Mouse (Mus musculus) heart, adult 9 months (tissue): ENCODE data around the gene Dusp18.
"Not testable (repeated sequence)": the region's sequence is repeated elsewhere in the genome, so short reads cannot be mapped to it uniquely, and the experiment has no call there.

ENCODE experiments used
- DNase-seq, 2 experiments: peaks; one replicate each; pipeline ENCODE4 v3.0.0; 2022; ENCODE audit warnings: low spot score in 2 of 2

Gene Dusp18

DNA sequence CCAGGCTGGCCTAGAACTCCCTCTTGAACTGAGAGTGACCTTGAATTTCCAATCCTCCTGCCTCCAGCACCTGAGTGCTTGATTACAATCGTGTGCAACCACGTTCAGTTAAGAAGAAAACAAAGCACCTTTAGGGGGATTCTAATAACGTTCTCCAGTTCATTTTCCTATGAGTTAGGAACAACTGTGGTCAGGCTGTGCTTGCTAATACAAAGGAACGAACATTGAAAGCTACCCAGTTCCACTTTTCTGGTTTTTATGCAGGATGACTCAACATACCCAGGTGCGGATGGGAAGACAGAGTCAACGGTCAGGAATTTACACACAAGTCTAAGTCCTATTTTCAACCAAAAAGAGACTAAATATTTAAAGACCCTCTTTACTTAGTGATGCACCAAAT is 1.1 kb upstream of the Dusp18 start:
- DNase-seq: no peak

DNA sequence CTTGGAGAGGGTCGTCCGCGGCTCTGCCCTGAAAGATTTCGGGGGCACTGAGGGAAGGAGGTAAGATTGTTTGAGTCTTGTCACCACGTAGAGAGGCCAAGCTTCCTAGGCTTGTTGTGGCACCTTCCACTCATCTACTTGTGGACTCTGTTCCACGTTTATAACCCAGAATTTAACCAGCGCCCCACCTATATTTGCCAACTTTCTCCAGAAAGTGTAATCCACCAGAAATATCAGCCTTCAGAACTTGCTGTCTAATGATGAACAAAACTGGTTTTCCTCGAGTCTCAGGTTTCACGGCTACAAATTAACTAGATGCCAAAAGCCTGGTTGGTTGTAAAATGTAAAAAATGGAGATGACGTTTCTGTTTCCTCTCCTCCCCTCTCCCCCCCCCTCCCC is 418 bp downstream of the Dusp18 start:
- no peak for DNase-seq

DNA sequence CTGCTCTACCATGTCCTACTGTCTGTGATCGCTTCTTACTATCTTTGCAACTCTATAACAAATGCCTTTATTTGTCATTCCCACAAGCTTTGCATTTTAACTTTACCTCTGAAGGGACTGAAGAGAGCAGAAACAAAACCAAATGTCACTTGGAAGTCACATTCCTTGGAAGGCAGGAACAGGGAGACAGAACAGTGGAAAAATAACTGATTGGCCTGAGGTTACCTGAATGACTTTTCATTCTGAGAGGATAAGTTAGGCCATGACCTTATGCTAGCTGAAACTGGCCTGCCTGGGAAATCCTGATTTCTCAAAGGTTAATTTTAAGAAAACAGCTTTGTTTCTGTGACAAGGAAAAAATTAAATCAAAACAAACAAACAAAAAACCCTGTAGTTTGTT is 893 bp downstream of the Dusp18 start:
- DNase-seq: peak in 1 of 2 experiments; percentile 16

DNA sequence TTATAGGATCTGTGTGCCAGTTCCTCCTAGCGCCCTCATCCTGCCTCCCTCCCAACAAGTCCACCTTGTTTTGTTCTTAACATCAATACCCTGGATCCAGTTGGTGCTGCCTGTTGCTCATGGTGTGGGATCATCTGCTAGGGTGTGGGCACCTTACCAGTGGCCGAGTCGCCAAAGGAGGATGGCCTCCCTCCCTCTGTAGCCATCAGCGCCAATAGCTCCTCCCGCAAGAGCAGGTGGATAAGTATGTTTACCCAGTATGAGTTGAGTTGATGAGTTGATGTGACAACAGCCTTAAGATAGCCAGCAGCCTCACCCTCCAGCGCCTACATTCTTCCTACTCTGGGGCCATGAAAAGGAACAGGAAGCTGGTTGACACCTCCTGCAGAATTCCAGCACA is 5.3 kb downstream of the Dusp18 start:
- no peak for DNase-seq

DNA sequence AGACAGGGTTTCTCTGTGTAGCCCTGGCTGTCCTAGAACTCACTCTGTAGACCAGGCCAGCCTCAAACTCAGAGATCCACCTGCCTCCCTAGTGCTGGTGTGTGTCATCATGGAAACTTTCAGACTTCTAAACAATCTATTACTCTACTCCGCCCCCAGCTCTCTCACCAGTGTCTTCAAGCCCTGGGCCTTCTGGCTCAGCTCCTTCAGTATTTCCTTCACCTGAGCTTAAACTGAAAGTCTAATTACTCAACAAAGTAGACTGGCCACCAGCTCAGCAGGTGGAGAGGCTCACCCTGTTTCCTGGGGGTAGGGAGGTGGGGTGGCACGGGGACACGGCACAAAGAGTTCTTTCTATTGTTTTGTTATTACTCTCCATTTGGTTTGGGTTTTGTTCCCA is 7.5 kb downstream of the Dusp18 start:
- no peak for DNase-seq

DNA sequence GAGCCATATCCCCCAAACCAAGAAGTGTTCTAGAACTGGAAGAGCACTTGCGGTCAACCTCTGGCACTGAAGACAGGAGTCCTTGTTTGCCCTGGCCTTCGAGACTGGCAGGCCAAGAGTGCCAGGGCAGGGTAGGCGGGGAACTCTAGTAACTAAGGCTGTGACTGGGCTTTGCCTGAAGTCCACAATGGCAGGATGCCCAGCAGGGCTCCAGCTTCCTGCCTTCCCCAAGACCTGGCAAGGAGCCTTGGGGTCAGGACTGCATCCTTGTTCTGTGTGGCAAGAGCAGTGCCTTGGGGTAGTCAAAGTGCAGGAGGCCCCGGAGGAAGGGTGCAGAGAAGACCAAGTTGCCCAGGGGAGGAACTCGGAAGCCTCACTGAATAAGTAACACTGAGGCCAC is 8.0 kb downstream of the Dusp18 start:
- peak; percentile 63 to 75 for DNase-seq

DNA sequence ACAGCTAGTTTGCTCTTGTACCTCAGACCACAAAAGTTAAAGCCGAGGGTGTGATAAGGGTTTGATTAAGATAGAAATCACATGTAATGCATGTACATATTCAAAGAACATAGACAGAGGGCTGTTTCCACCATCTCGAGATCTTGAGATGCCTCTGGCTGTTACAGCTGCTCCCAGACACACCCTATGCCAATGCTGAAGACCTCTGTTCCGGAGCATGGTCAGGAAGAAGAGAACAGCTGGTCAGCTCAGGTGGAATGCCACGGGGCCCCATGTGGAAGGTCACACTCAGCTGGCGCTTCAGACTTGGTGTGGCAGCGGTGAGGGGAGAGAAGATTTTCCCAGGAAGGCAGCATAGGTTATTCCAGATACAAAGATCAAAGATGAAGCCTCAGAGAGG is 9.6 kb downstream of the Dusp18 start:
- no peak for DNase-seq

DNA sequence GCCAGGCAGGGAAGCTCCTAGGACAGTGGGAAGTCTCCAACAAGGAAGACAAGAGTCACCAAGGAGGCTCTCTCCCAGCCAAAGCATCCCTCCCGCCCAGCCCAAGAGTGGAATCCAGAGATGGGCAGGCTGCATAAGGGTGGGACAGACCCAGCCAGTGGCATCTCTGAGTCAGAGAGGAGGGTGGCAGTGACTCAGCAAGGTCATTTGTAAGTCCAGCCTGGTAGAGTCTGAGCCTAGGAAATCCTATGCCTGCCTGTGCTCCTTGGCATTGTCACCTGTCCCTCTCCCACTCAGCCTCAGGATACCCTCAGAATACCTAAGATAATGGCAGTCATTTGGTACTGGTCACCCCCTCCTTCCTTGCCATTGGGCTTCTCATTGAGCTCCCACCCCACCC is 10.4 kb downstream of the Dusp18 start:
- no peak for DNase-seq

DNA sequence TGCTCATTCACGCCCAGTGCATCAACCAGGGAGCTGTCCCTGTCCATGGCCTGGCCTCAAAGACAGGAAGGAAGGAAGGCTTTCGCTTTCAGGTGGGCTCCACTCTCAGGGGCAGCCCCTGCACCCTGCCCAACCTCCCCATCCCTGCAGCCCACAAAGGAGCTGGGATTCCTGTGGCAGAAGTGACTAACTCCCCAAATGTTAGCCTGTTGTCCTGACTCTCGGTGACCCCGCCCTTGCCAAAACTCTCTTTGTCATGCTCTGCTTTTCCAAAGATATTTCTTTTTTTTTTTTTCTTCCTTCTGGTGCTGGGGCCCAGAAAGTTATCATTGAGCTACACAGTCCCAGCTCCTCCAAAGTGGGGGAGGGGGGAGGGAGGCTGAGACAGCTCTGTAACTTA is 14.2 kb downstream of the Dusp18 start:
- DNase-seq: no peak

DNA sequence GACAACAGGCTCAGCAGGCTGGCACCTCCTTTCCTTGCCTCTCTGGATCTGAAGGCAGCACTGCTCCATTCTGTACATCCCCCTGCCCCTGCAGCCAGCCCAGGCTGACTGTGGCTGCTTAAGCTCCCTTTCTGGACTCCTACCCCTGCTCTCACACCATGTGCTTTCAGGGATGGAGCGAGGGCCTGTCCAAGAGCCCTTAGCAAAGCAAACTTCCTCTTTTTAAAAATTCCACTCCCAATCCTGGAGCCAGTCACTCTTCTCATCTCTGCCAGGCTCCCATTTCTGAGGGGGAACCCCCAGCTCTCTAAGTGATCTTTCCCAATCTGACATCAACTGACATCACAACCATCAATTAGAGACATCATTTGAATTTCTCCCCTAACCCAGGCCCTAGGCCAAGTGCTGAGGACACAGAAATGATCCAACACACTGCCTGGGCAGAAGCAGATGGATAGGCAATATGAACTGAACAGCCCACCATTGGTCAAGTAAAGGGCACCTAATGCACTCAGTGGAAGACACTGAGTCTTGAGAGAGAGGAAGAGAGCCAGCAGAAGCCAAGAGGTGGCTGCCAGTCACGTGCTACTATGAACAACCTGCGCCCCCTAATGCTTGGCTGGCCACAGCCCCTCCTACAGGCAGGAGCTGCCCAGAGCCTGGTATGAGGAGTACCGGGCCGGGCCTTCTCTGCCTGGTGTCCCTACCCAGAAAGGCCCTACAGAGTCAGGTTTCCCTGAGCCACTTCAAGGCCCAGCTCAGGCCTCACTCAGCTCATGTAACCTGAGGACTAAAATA is 15.7 kb downstream of the Dusp18 start:
- DNase-seq: no peak

DNA sequence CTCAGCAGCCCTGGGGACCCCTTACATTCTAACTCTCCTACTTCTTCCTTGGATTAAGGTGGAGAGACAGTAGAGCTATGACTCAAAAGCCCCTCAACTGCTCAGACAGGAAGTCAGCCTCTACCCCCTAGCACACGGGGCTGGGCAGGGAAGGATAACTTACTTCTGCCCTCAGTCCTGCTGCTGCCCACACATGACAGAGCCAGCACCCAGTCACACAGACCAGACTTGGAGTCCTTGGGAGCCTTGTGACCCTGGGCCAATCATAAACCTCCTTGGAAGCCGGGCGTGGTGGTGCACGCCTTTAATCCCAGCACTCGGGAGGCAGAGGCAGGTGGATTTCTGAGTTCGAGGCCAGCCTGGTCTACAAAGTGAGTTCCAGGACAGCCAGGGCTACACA is 16.4 kb downstream of the Dusp18 start:
- not testable (repeated sequence) for DNase-seq

DNA sequence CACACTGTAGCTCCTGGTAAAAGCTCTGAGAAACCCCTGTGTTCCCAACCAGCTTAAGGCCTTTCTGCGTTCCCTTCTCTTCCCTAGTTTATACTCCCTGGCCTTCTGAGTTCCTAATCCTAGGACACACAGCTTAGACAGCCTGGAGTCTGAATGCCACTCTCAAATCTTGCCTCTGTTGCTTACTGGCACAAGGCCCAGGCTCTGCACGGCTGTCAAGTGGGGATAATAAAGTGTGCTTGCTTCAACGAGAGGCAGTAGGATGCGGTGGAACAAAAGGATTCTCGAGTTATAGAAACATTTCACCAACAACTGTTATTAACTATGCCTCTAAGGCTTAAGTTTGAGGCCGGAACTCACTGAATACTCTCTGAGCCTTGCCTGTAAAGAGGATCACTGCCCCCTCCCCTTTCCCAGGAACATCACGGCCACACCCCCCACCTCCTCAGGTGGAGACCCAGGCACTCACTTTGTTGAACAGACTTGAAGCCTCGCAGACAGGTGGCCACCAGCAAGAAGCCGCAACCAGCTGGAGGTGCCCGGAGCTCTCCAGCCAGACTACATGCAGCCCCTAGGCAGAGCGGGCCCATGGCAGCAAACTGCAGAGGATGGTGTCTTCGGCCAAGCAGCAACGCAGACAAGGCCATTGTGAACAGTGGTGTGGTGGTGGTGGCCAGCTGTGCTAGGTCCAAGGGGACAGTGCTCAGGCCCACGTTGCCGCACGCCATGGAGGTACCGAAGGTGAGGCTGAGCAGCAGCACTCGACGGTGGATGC is 17.2 kb downstream of the Dusp18 start:
- peak in 1 of 2 experiments; percentile 24 for DNase-seq

DNA sequence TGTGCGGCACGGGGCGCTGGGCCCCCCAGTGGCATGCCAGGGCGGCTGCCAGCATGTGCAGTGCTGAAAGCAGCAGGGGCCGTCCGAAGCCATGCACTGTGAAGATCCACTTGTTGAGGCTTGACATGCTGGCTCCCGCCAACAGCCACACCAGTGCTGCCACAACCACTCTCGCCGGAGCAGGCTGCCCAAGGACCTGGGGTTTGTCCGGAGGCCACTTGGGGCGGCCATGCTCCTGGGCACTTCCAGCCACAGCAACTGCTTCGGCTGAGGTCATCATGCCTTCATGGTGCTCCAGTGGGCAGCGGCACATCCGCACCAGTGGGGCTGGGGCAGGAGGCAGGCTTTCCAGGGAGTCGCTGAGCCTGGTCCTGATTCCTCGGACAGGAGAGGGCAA is 17.8 kb downstream of the Dusp18 start:
- peak; percentile 31 to 43 for DNase-seq

DNA sequence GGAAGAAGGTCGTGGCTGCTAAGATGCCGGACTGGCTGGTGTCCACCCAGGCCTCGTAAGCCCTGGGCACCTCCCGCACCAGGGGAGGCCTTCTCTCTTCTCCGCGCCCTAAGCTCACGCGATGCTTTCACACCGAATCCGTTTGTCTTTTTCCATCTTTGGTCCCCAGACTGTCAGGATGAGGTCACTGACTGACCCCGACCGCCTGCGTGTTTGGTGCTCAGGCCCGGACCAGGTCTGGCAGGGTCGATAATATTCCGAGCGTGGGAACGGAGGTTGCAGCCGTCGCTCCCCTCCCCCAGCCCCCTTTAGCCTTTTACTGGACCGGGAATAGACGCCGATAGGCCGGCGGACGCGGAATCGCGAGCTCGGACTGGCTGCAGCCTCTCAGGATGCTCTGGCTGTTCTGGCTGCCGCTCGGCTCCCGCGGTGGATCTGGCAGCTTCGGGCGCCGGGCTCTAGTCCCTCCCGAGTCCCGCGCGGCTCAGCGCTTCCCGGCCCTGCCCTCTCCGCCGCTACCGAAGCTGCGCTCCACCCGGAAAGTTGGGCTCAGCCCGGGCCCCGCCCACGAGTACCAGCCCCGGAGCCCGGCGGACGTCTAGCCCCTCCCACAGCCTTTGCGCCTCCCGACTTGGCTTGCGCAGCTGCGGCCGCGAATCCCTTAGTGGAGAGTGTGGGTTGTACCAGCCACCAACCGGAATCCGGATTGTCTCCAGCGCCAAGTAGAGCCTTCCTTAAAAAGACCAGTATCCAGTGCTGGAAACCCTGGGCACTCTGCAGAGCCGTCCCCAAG is 18.5 kb downstream of the Dusp18 start:
- peak; percentile 93 to 95 for DNase-seq

DNA sequence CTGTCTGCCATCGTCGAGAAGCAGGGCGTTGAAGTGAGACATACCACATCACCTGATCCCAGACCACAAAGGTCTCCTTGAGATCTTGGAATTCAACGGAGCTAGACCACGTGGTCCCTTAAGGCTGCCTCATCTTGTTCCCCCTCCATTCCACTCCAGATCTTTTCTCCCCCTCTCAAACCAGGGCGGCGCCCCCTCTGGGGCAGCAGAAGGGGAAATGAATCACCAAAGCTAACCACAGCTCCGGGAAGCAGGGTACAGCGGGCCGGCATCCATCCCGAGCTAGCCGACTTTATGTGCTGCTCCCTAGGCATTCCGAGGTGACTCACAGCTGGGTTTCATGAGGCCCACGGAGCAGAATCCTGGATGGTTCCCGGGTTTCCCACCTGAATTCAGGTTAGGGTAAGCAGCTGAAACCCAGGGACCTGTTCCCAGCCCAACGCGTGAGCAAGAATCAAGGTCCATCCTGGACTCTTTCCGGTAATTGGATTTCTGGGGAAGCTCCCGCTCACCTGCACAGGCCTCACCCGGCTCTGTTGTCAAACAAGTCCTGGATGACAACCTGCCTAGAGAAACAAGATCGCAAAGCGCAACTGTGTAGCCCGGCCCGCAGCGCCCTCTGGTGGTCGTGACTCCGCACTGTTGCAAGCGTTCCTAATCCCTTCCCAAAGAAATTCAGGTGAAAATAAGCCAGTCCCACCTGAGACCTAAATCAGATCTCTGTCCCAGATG is 19.2 kb downstream of the Dusp18 start, which contains the start of gene Slc35e4:
Gene Slc35e4, minus strand, starts transcription at position 556 of the 732 bp plus-strand sequence.
- DNase-seq: peak; percentile 74 to 78

DNA sequence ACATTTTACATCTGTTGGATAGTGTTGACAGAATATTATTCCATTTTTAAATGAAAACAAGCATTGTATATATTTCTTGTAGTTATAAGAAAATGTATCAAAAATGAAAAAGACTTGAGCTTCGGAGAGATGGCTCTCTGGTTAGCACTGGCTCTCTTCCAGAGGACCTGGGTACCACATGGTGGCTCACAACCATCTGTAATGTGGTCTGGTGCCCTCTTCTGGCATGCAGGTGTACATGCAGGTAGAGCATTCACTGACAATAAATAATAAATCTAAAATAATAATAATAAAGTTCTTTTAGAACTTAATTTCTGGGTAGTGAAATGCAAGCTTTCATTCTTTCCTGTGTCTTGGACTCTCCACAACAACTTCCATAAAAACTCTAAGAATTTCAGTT is 23.7 kb downstream of the Dusp18 start:
- DNase-seq: no peak

DNA sequence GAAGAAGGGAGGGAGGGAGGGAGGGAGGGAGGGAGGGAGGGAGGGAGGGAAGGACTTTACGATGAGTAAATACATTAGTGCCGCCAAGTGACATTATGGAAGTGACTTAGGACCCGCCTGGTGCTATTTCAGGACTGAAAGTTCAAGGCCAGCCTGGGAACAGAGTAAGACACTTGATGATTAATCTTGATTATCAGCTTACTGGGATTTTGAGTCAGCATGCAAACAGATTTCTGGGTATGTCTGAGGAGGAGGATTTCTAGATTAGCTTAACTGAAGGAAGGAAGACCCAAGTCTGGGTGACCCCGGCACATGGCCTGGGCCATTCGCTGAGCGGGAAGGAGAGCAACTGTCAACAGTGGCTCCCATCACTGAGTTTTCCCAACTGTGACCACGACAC is 25.4 kb downstream of the Dusp18 start:
- DNase-seq: no peak

DNA sequence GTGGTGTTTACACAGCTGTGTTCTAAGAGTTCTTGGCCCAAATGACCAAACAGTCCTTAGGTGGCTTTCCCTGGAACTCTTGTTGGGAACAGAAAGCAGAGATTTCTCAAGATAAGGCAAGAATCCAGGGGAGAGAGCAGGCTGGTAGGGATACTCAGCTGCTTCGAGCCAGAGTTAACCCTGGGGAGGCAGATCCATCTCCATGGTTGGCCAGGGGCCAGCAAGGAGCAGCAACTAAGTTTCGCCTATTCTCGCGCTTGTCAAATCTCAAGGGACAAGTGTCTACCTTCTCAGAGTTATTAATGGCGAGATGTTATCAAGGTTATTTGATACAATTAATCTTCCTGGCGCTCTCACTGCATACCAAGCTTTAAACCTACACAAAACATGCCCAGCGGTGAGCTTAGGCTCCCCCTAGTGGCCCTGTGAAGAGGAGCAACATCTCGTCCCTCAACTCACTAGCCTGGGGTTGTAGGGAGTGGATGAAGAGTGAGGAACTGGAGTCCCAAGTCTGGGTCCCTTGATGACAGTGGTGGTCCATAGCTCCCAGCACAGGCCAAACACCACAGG is 26.3 kb downstream of the Dusp18 start:
- DNase-seq: peak in 1 of 2 experiments; percentile 23

DNA sequence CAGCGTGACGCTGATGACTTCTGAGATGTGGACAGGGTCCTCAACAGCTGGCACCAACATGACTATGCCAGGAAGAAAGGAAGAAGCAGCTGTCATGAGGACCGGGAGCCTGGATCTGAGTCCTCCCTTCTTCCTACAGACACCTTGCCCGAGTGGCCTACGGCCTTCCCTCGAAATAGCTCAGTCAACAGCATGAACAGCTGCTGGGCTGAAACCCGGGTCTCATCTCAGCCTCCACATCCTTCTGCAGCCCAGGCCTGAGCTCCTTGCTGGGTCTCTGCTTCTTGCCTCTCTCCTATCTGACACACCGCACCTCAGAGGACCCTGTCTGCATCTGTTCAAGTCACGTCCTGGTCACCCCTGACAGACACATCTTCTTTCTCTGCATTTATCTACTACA is 27.1 kb downstream of the Dusp18 start:
- no peak for DNase-seq

DNA sequence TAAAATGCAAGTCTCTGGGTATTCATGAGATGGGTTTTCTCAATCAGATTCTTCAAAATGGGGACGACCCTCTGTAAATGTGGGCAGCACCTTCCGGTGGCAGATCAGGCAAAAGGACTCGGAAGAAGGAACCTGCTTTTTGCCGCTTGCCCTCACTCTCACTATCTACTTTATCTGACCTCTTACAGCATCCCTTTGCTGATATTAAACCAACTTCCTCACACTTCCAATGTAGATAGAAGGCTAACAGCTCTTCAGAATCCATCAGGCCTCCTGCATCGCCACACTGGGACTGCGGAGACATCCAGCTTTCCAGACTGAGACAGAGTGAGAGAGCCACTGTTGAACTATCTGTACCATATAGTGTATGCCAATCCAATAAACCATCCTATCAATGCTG is 27.7 kb downstream of the Dusp18 start:
- no peak for DNase-seq

DNA sequence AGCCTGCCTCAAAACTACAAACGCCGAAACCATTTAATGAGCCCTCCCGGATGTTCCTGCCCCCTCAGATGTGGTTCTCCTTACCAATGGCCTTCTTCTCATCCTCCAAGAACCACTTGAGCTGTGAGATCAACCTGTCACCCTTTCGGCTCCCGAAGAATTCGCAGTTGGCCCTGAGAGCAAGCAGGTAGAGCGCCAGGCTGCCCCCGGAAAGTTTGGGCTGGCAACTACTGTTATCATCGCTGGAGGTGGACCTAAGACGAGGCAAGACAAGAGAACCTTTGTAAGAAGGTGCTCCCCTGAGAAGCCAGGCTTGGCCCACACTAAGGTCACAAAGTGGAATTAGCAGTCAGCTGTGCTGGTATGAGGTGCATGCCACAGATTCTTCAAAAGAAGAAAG is 30.9 kb downstream of the Dusp18 start:
- DNase-seq: no peak
